In genomic region chr2:162682674-162683073, GRCm38 (mm10) we compare ENCODE assay signal across 9 mouse cellular contexts. TPM values are rescaled to one million over a fixed set of nuclear protein-coding genes. Genes with fewer than 3 reads are reported as not detected.
DNase-seq lines count a peak whose midpoint lies in the region; ATAC-seq and TF ChIP-seq lines count a peak whose summit lies in the region.
"Had no signal": no experiment of that assay in that cellular context is flagged by ENCODE, and none has a peak within 500 bp of the region (broad histone marks: within the 10 kb centered on the region; RNA-seq: fewer than 3 reads in every experiment).

No protein-coding gene starts in this region.

- peak; percentile 18 for DNase-seq in CD4-positive, CD25-positive, alpha-beta regulatory T cell, adult 2 months (ENCODE audit: low read depth, low spot score)
- peak; percentile 50 for DNase-seq in neural tube, embryonic 10.5 days (ENCODE audit: extremely low spot score, low spot score)
- DNase-seq in liver, embryonic 14.5 days (ENCODE audit: low read depth in 3 of 3, low spot score in 3 of 3): no peak

- no peak for ATAC-seq in CD4-positive, CD25-positive, alpha-beta regulatory T cell, adult 4 months
- no peak for ATAC-seq in neural tube, embryonic 15.5 days (ENCODE audit: low FRiP score)
- ATAC-seq in kidney, embryonic 14.5 days (ENCODE audit: low FRiP score, low TSS enrichment): peak; percentile 57; the same call in 1 of the 2 replicates
- no peak for ATAC-seq in liver, embryonic 14.5 days (ENCODE audit: insufficient read depth)

- peak; percentile 75 for TF ChIP-seq CTCF in cortical plate, adult 2 months (IDR thresholded peaks at IDR 0.05; ENCODE audit: extremely low read depth, insufficient read depth, low read length)
- TF ChIP-seq CTCF in liver, embryonic 14.5 days (IDR thresholded peaks at IDR 0.05; ENCODE audit: low read depth): peak; percentile 68
- peak; percentile 72; the same call in 1 of the 2 replicates for TF ChIP-seq CTCF in small intestine, adult 2 months (IDR thresholded peaks at IDR 0.05; ENCODE audit: extremely low read depth, insufficient read length, insufficient replicate concordance, low read depth, low read length)

- no peak overlapping the region for H3K27ac ChIP-seq in neural tube, embryonic 15.5 days (replicated peaks)
- H3K27ac ChIP-seq in cortical plate, adult 2 months (ENCODE audit: insufficient read depth, low read length): no peak overlapping the region
- no peak overlapping the region for H3K27ac ChIP-seq in kidney, embryonic 14.5 days (ENCODE audit: low read depth, low read length)
- H3K27ac ChIP-seq in liver, embryonic 14.5 days: no peak overlapping the region
- H3K27ac ChIP-seq in small intestine, adult 2 months (ENCODE audit: insufficient read depth, low read depth, low read length): no peak overlapping the region

- WGBS in neural tube, embryonic 15.5 days: 11% methylated on average over 6 of the region's 6 CpGs
- 17% methylated on average over 6 of the region's 6 CpGs for WGBS in kidney, embryonic 14.5 days
- WGBS in liver, embryonic 14.5 days (ENCODE audit: insufficient replicate concordance): 12% methylated on average over 6 of the region's 6 CpGs
- WGBS in small intestine, adult 2 months: 9% methylated on average over 6 of the region's 6 CpGs

- TF ChIP-seq EP300 in liver, embryonic 14.5 days (IDR thresholded peaks at IDR 0.05; ENCODE audit: low read depth): no peak

- no peak for TF ChIP-seq POLR2A in cortical plate, adult 2 months (IDR thresholded peaks at IDR 0.05; ENCODE audit: extremely low read depth, insufficient read depth, low read length)
- no peak for TF ChIP-seq POLR2A in small intestine, adult 2 months (IDR thresholded peaks at IDR 0.05; ENCODE audit: low read depth, low read length)

- no peaks in the 10 kb centered on the region for H3K4me1 ChIP-seq in neural tube, embryonic 15.5 days
- H3K4me1 ChIP-seq in cortical plate, adult 2 months (ENCODE audit: control insufficient read depth, insufficient read depth, low read length): no peaks in the 10 kb centered on the region
- no peaks in the 10 kb centered on the region for H3K4me1 ChIP-seq in kidney, embryonic 14.5 days (ENCODE audit: control insufficient read depth, insufficient read depth, low read length)
- H3K4me1 ChIP-seq in liver, embryonic 14.5 days (replicated peaks; ENCODE audit: control insufficient read depth in 2 of 2, insufficient read depth in 2 of 2, low read length in 1 of 2): no peaks in the 10 kb centered on the region
- H3K4me1 ChIP-seq in small intestine, adult 2 months (ENCODE audit: control insufficient read depth, insufficient read depth, insufficient read length, low read length): no peaks in the 10 kb centered on the region
- H3K4me1 ChIP-seq: megakaryocyte, embryonic 14.5 days had no signal

- H3K4me3 ChIP-seq in neural tube, embryonic 15.5 days (replicated peaks): no peak overlapping the region
- no peak overlapping the region for H3K4me3 ChIP-seq in cortical plate, adult 2 months (ENCODE audit: insufficient read depth, low read length)
- H3K4me3 ChIP-seq in kidney, embryonic 14.5 days (ENCODE audit: low read length): no peak overlapping the region
- H3K4me3 ChIP-seq in liver, embryonic 14.5 days (ENCODE audit: insufficient read depth in 1 of 2, low read depth in 2 of 2, low read length in 2 of 2): no peak overlapping the region
- H3K4me3 ChIP-seq in small intestine, adult 2 months (ENCODE audit: low read depth, low read length): no peak overlapping the region
- H3K4me3 ChIP-seq: megakaryocyte, embryonic 14.5 days had no signal

- H3K9me3 ChIP-seq in neural tube, embryonic 15.5 days (replicated peaks): no peaks in the 10 kb centered on the region
- H3K9me3 ChIP-seq in kidney, embryonic 14.5 days (ENCODE audit: control insufficient read depth, low read length): no peaks in the 10 kb centered on the region
- no peaks in the 10 kb centered on the region for H3K9me3 ChIP-seq in liver, embryonic 14.5 days (ENCODE audit: control insufficient read depth, low read length)
- H3K9me3 ChIP-seq: megakaryocyte, embryonic 14.5 days had no signal

- H3K27me3 ChIP-seq in neural tube, embryonic 15.5 days (replicated peaks): 0 out of 2 replicates have a peak, but pooled peaks cover 5% of the 10 kb centered on the region
- no peaks in the 10 kb centered on the region for H3K27me3 ChIP-seq in kidney, embryonic 14.5 days (ENCODE audit: control insufficient read depth, insufficient read depth, low read length)
- H3K27me3 ChIP-seq in liver, embryonic 14.5 days (ENCODE audit: control insufficient read depth, insufficient read depth, low read length): no peaks in the 10 kb centered on the region
- H3K27me3 ChIP-seq in small intestine, adult 2 months (ENCODE audit: control insufficient read depth, insufficient read depth, low read length): no peaks in the 10 kb centered on the region
- H3K27me3 ChIP-seq: megakaryocyte, embryonic 14.5 days had no signal

- H3K4me2 ChIP-seq in neural tube, embryonic 15.5 days: no peak overlapping the region
- no peak overlapping the region for H3K4me2 ChIP-seq in kidney, embryonic 14.5 days (replicated peaks; ENCODE audit: low read depth, low read length)
- no peak overlapping the region for H3K4me2 ChIP-seq in liver, embryonic 14.5 days (ENCODE audit: low read depth)

- H3K9ac ChIP-seq in neural tube, embryonic 15.5 days (replicated peaks): no peak overlapping the region
- H3K9ac ChIP-seq in kidney, embryonic 14.5 days (ENCODE audit: low read depth, low read length): no peak overlapping the region
- H3K9ac ChIP-seq in liver, embryonic 14.5 days (replicated peaks): no peak overlapping the region

- H3K36me3 ChIP-seq in neural tube, embryonic 15.5 days: no peaks in the 10 kb centered on the region
- H3K36me3 ChIP-seq in kidney, embryonic 14.5 days (ENCODE audit: control insufficient read depth, insufficient read depth, low read length): no peaks in the 10 kb centered on the region
- no peaks in the 10 kb centered on the region for H3K36me3 ChIP-seq in liver, embryonic 14.5 days (replicated peaks; ENCODE audit: control insufficient read depth, insufficient read depth, low read depth)
- H3K36me3 ChIP-seq in small intestine, adult 2 months (ENCODE audit: control insufficient read depth, insufficient read depth, low read length): no peaks in the 10 kb centered on the region

RNA-seq across cellular contexts. Expression of gene Ptprt, which starts 21.7 kb away (rescaled TPM):
- polyA plus RNA-seq in CD4-positive, CD25-positive, alpha-beta regulatory T cell, adult 4 months (2017; shearing (Covaris generic)): not detected
- 13.4 and 14.0 TPM in 2 replicates for polyA plus RNA-seq in neural tube, embryonic 15.5 days (2015; fragmentation: Nextera tagmentation; extraction: Ambion mirVana)
- polyA plus RNA-seq in cortical plate, adult 2 months (2012; rRNA removed): 22.9 and 24.0 TPM in 2 replicates
- 3.6 and 4.6 TPM in 2 replicates for polyA plus RNA-seq in kidney, embryonic 14.5 days (2014; fragmentation: Nextera tagmentation; extraction: Ambion mirVana)
- polyA plus RNA-seq in liver, embryonic 14.5 days (2012; rRNA removed): 0.07 and 0.10 TPM in 2 replicates
- polyA plus RNA-seq in liver, embryonic 14.5 days (2014; fragmentation: Nextera tagmentation; extraction: Ambion mirVana): 0.30 TPM in 1 of 2 replicates, not detected in the other
- 0.39 and 0.60 TPM in 2 replicates for polyA plus RNA-seq in small intestine, adult 2 months (2012; rRNA removed)

Comparison
In these comparisons a context has a peak if more than half of its experiments do, and no peak if none do; other contexts are left out.
1. DNase-seq: peak in CD4-positive, CD25-positive, alpha-beta regulatory T cell, adult 2 months (single experiment) and neural tube, embryonic 10.5 days (single experiment); none in liver, embryonic 14.5 days (0 of 3).
2. Peak in every context shown above with its lines, with median percentiles within 50 percentile points of each other: CTCF ChIP-seq.